Mouse (Mus musculus) mature B cell (primary cell): ENCODE measurements around the gene Olfr393.

Experiments used
- in situ Hi-C: fragments of 300-500 bp; cut with MboI; formaldehyde crosslinking; loops from 2 replicates; pipeline ENCODE4 v1.14.3; 2019

Gene Olfr393

GRCm38 (mm10) chr11:73851354-73851753 lies at the start of gene Olfr393:
TSS of gene Olfr393 (minus strand) at chr11:73851454.
- in situ Hi-C loops = no loop called here

GRCm38 (mm10) chr11:73890671-73891070 lies 39.4 kb upstream of the Olfr393 start, which contains the start of gene Olfr394:
TSS of gene Olfr394 (minus strand) at chr11:73890771.
- in situ Hi-C loops = no loop called here

GRCm38 (mm10) chr11:73816949-73817348 lies 34.3 kb downstream of the Olfr393 start, which contains the start of gene Olfr392:
TSS of gene Olfr392 (minus strand) at chr11:73817049.
- in situ Hi-C loops = no loop called here

DNA sequence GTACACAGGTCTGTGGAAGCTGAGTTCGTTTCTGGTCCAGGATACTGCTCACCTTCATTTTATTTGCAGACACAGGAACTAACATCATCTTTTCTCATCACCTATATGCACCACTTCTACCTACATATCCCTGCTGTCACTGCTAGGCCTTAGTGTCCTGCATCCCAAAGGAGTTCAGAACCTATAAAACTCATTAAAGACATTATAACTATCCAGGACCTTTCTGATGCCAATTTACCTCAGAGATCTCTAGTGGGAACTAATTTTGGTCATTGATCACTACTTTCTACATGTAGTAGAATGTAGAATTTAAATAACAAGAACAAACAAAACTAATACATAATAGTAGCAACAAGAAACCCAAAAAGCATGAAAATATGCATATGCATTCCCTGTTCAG lies 48.3 kb downstream of the Olfr393 start, which contains the start of gene Olfr391-ps:
TSS of gene Olfr391-ps (minus strand) at position 101 of the 400 bp plus-strand sequence.
- in situ Hi-C loops = no loop called here
